Mouse (Mus musculus) forebrain, embryonic 14.5 days (tissue): ENCODE measurements around the gene Aip. TPM values are rescaled to one million over a fixed set of nuclear protein-coding genes. Genes with fewer than 3 reads are reported as not detected.
"Not testable (repeated sequence)": the region's sequence is repeated elsewhere in the genome, so short reads cannot be mapped to it uniquely, and the experiment has no call there.

Experiments
- ATAC-seq: fragments of 200-750 bp; cut with Nextera tagmentation; 2 replicates; pipeline ENCODE4 v1.8.0; 2017; ENCODE audit warnings: mild to moderate bottlenecking, moderate library complexity
- DNase-seq: peaks from one replicate; pipeline ENCODE4 v3.0.0-alpha.2; 2015; ENCODE audit warnings: low spot score
- H3K27ac ChIP-seq: fragments of 300-500 bp; sonication (generic); 2 replicates; pipeline ENCODE4 v1.5.1; 2014; ENCODE audit warnings: low read depth, mild to moderate bottlenecking, control low read depth, low read length, moderate library complexity
- H3K27me3 ChIP-seq: fragments of 300-500 bp; sonication (generic); replicated peaks from 2 replicates; pipeline ENCODE4 v1.6.1; 2014; ENCODE audit warnings: low read length, control low read depth, mixed read lengths; ENCODE audit not compliant: control insufficient read depth, insufficient read depth
- H3K36me3 ChIP-seq: fragments of 300-500 bp; sonication (generic); 2 replicates; pipeline ENCODE4 v1.6.1; 2014; ENCODE audit warnings: low read length, control low read depth; ENCODE audit not compliant: control insufficient read depth, insufficient read depth
- H3K4me1 ChIP-seq: fragments of 300-500 bp; sonication (generic); 2 replicates; pipeline ENCODE4 v1.6.1; 2014; ENCODE audit warnings: antibody characterized with exemption, low read length, control low read depth; ENCODE audit not compliant: control insufficient read depth, insufficient read depth
- H3K4me2 ChIP-seq: fragments of 300-500 bp; sonication (generic); 2 replicates; pipeline ENCODE4 v1.6.1; 2014; ENCODE audit warnings: mild to moderate bottlenecking, control low read depth, low read length
- H3K4me3 ChIP-seq: fragments of 300-500 bp; sonication (generic); 2 replicates; pipeline ENCODE4 v1.5.1; 2014; ENCODE audit warnings: low read depth, low read length, control low read depth
- H3K9ac ChIP-seq: fragments of 300-500 bp; sonication (generic); 2 replicates; pipeline ENCODE4 v1.6.1; 2014; ENCODE audit warnings: mild to moderate bottlenecking, low read length, control low read depth, moderate library complexity
- H3K9me3 ChIP-seq: fragments of 300-500 bp; sonication (generic); replicated peaks from 2 replicates; pipeline ENCODE4 v1.6.1; 2016; ENCODE audit warnings: low read length, control low read depth, mixed read lengths; ENCODE audit not compliant: control insufficient read depth
- WGBS: fragments of 180-500 bp; shearing (Covaris S2); extraction: QIAGEN DNeasy Blood & Tissue Kit; methylation state at CpG from one replicate; pipeline ENCODE4 v1.1.7; 2014; 5-methylcytosine and 5-hydroxymethylcytosine counted together
- polyA plus RNA-seq: library from polyadenylated mRNA; unstranded; fragments of >200 nt; fragmentation: Nextera tagmentation; extraction: Ambion mirVana; gene quantifications from 2 replicates; pipeline ENCODE4 v1.2.1, GENCODE M21; 2014

The Aip gene
- polyA plus RNA-seq, 1 experiment from 2014 or later = 85.2 TPM

- WGBS = 88% methylated on average over 1 of the region's 1 CpGs
- no peak overlapping the region for H3K27ac ChIP-seq
- no peak overlapping the region for H3K4me2 ChIP-seq
- no peak for ATAC-seq
- H3K9me3 ChIP-seq = no peaks in the 10 kb centered on the region
- no peaks in the 10 kb centered on the region for H3K4me1 ChIP-seq
- H3K9ac ChIP-seq = no peak overlapping the region
- H3K36me3 ChIP-seq = no peaks in the 10 kb centered on the region
- no peaks in the 10 kb centered on the region for H3K27me3 ChIP-seq
- H3K4me3 ChIP-seq = no peak overlapping the region
- DNase-seq = no peak
Measured at GRCm38 (mm10) chr19:4075531-4075930, 50.1 kb downstream of the Aip start.

- DNase-seq (no peak), ATAC-seq (no peak)
- no peaks in the 10 kb centered on the region for H3K36me3 ChIP-seq
- no peak overlapping the region for H3K4me3 ChIP-seq
- no peak overlapping the region for H3K9ac ChIP-seq
- H3K4me2 ChIP-seq = no peak overlapping the region
- no peak overlapping the region for H3K27ac ChIP-seq
- no peaks in the 10 kb centered on the region for H3K9me3 ChIP-seq
- no peaks in the 10 kb centered on the region; the same call in 1 of the 2 replicates for H3K27me3 ChIP-seq
- no peaks in the 10 kb centered on the region for H3K4me1 ChIP-seq
- WGBS = 73% methylated on average over 6 of the region's 6 CpGs
Measured at GRCm38 (mm10) chr19:4072706-4073424, 52.8 kb downstream of the Aip start.

- 90% methylated on average over 6 of the region's 6 CpGs for WGBS
- H3K27ac ChIP-seq = no peak overlapping the region
Measured at GRCm38 (mm10) chr19:4071406-4071805, 54.3 kb downstream of the Aip start.

GRCm38 (mm10) chr19:4070756-4071155, 54.9 kb downstream of the Aip start:
- Histone ChIP-seq H3K9ac (no peak overlapping the region), H3K36me3 (no peaks in the 10 kb centered on the region), H3K4me2 (no peak overlapping the region), H3K9me3 (no peaks in the 10 kb centered on the region), H3K27me3 (no peaks in the 10 kb centered on the region; the same call in 1 of the 2 replicates), H3K4me3 (no peak overlapping the region), H3K4me1 (no peaks in the 10 kb centered on the region), H3K27ac (no peak overlapping the region)
- no peak for DNase-seq
- WGBS = 80% methylated on average over 8 of the region's 8 CpGs
- no peak for ATAC-seq

More at GRCm38 (mm10) chr19:4071406-4071805, 54.3 kb downstream of the Aip start:
- DNase-seq (no peak), ATAC-seq (no peak)
- no peak overlapping the region for H3K4me3 ChIP-seq
- no peaks in the 10 kb centered on the region for H3K9me3 ChIP-seq
- no peak overlapping the region for H3K4me2 ChIP-seq
- H3K9ac ChIP-seq = no peak overlapping the region
- H3K4me1 ChIP-seq = no peaks in the 10 kb centered on the region
- H3K36me3 ChIP-seq = no peaks in the 10 kb centered on the region
- no peaks in the 10 kb centered on the region; the same call in 1 of the 2 replicates for H3K27me3 ChIP-seq

- no peak overlapping the region for H3K4me2 ChIP-seq
- WGBS = 74% methylated on average over 15 of the region's 15 CpGs
- H3K36me3 ChIP-seq = no peaks in the 10 kb centered on the region
- ATAC-seq (no peak), DNase-seq (no peak)
- H3K9ac ChIP-seq = no peak overlapping the region
- H3K27me3 ChIP-seq = no peaks in the 10 kb centered on the region; the same call in 1 of the 2 replicates
- H3K4me1 ChIP-seq = no peaks in the 10 kb centered on the region
- no peaks in the 10 kb centered on the region for H3K9me3 ChIP-seq
- H3K4me3 ChIP-seq = no peak overlapping the region
- H3K27ac ChIP-seq = no peak overlapping the region
Measured at GRCm38 (mm10) chr19:4070311-4070710, 55.3 kb downstream of the Aip start.

- Histone ChIP-seq H3K4me1 (no peaks in the 10 kb centered on the region), H3K4me3 (no peak overlapping the region), H3K9ac (no peak overlapping the region), H3K27me3 (no peaks in the 10 kb centered on the region; the same call in 1 of the 2 replicates), H3K27ac (no peak overlapping the region), H3K9me3 (no peaks in the 10 kb centered on the region), H3K4me2 (no peak overlapping the region), H3K36me3 (no peaks in the 10 kb centered on the region)
- 53% methylated on average over 15 of the region's 15 CpGs for WGBS
- ATAC-seq = no peak
- no peak for DNase-seq
Measured at GRCm38 (mm10) chr19:4068717-4069410, 56.8 kb downstream of the Aip start.

GRCm38 (mm10) chr19:4068242-4068641, 57.4 kb downstream of the Aip start:
- ATAC-seq, H3K27ac ChIP-seq, DNase-seq, H3K9ac ChIP-seq, H3K27me3 ChIP-seq, H3K4me1 ChIP-seq, H3K4me2 ChIP-seq, H3K36me3 ChIP-seq, H3K4me3 ChIP-seq, H3K9me3 ChIP-seq: not testable (repeated sequence)
- 92% methylated on average over 2 of the region's 2 CpGs for WGBS

- ATAC-seq (no peak), DNase-seq (no peak)
- no peak overlapping the region for H3K4me2 ChIP-seq
- H3K27me3 ChIP-seq = no peaks in the 10 kb centered on the region; the same call in 1 of the 2 replicates
- no peaks in the 10 kb centered on the region for H3K4me1 ChIP-seq
- H3K36me3 ChIP-seq = no peaks in the 10 kb centered on the region
- no peak overlapping the region for H3K9ac ChIP-seq
- H3K27ac ChIP-seq = no peak overlapping the region
- H3K4me3 ChIP-seq = no peak overlapping the region
- H3K9me3 ChIP-seq = no peaks in the 10 kb centered on the region
Measured at GRCm38 (mm10) chr19:4066877-4067276, 58.8 kb downstream of the Aip start.

- ATAC-seq (no peak), DNase-seq (no peak)
- Histone ChIP-seq H3K9ac (no peak overlapping the region), H3K4me2 (no peak overlapping the region), H3K36me3 (no peaks in the 10 kb centered on the region), H3K27ac (no peak overlapping the region), H3K9me3 (no peaks in the 10 kb centered on the region), H3K4me1 (no peaks in the 10 kb centered on the region), H3K4me3 (no peak overlapping the region), H3K27me3 (no peaks in the 10 kb centered on the region; the same call in 1 of the 2 replicates)
- 84% methylated on average over 6 of the region's 6 CpGs for WGBS
Measured at GRCm38 (mm10) chr19:4066280-4066679, 59.4 kb downstream of the Aip start.
